Mouse (Mus musculus): Measurements from ENCODE around the gene Rsph1.
"Not testable (repeated sequence)": the region's sequence is repeated elsewhere in the genome, so short reads cannot be mapped to it uniquely, and the experiment has no call there.

Gene Rsph1

DNA sequence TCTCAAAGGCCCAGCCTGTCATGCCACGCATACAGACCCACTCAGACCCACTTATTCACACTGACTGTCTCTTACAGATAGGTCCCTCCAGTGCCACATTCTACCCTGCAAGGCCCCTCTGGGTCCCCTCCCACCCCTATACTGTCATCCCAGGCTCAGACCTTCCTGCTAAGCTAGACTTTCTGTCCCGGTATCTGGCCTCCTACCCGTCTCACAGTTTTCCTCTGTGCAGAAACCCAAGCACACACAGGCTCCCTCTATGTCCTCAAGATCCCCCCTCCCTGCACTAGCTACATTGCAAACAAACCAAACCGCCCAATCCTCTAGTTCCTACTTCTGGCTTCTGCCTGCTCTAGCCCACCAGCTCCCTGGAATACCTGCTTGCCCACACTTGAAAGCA lies 748 bp upstream of the Rsph1 start:
- no peak for DNase-seq (ENCODE audit: low read depth, low spot score)

DNA sequence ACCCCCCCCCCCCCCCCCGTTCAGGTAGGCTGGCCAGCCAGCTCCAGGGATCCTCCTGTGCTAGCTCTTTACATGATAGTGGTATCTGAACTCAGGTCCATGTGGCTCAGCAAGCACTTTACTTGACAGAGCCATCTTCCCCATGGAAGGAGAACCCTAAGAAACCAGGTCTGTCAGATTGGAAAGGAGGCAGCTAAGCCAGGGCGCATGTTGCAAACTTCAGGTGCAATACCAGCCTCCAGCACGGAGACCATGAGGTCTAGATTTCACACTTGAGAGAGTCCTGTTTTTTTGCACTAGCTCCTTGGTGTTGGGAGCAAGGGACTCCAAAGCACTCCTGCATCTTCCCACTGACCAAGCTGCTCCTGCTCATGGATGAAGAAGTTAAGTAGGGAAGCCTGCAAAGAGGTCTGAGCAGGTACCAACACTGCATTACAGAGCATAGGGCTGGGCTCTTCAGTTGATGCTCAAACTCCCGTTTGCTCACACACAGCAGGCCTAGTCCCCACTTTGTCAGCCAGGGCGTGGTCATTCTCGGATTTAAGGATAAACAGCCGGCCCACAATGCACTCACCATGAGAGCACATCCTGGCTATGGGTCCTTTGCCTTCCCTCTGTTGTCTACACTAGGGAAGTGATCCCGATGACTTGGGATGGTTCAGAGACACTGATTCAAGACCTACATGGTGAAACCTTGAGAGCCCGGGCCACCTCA lies 819 bp downstream of the Rsph1 start:
- DNase-seq (ENCODE audit: low read depth, low spot score), result no peak

DNA sequence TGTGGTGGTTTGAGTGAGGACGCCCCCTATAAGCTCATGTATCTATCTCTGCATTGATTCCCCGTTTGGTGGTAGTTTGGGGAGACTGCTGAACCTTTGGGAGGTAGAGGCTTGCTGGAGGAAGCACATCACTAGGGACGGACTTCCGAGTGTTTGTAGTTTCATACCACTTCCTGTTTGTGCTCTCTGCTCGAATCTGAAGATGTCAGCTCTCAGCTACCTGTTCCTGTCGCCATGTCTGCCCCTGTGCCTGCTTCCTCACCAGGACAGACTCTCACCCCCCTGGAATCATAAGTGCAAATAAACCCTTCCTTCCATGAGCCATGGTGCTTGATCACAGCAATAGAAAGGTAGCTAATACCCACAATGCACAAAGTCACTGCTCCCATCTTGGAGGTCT lies 2.0 kb downstream of the Rsph1 start:
- DNase-seq (ENCODE audit: low read depth, low spot score), result no peak

DNA sequence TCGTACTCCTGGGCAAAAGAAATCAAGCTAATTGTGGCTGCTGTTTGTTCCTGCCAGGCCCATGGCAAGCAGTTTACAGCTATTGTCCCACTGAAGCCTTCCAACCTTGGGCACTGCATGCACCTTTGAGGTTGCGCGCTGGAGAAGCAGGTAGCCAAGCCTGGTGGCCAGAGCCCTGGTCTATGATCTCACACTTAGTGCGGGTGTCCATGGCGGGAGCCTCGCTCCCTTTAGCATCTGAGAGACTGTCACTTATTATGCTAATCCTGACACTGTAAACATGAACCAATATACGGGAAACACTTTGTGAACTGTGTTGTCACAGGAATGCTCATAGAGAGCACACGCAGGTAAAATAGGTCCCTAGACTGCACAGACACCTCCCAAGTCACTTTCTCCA lies 3.6 kb downstream of the Rsph1 start:
- DNase-seq (ENCODE audit: low read depth, low spot score), result no peak

DNA sequence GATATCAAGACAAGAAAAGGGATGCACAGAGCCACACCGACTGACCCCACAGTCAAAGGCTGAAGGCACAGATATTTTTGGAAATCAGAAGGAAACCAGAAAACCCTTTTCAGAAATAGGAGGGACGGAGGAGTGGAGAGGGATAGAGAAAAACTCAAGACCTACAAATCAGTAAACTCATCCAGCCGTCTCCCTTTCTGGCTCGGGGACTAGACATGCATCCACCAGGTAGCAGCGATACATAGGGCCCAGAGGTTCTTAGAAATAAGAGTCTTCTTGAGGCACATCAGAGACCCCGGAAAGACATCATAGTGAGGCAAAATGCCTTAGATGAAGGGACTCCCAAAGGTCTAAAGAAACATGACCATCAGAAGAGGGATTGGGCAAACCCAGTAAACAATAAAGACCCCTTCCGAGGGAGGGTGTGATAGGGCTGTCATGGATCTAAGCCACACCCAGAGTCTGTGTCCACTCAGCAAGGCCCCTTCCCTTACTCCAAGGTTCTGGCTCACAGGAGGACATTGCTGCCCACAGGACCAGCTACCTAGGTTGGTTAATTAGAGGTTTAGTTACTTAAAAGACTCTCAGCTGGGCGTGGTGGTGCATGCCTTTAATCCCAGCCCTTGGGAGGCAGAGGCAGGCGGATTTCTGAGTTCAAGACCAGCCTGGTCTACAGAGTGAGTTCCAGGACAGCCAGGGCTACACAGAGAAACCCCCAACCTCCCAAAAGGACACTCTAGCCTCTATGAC lies 4.6 kb downstream of the Rsph1 start:
- DNase-seq (ENCODE audit: low read depth, low spot score), result no peak

DNA sequence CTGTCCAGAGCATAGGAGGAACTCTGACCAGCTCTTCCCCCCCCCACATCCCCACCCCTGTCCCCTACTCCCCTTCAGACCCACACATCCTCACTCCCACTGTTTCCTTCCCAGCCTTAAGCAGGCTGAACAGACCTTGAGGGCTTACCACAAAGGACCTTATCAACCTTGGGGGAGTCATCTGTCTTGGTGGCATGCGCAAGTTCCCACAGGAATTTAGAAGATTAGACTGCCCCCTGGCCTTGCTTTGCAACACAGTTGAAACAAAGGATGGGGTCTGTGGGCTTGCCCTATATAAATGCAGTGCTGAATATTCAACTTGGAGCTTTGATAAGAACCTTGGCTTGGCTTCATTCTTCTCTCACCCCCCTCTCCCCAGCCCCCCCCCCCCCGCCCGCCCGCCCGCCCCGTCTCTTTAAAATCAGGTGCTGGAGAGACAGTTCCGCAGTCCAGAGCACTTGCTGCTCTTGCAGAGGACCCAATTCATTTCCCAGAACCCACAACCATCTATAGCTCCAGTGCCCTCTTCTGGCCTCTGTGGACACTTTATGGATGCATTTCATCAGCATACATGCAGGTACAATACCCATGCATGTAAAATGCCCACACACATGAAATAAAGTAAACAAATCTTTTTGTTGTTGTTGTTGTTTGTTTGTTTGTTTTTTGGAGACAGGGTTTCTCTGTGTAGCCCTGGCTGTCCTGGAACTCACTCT lies 5.9 kb downstream of the Rsph1 start:
- DNase-seq (ENCODE audit: low read depth, low spot score), result no peak

DNA sequence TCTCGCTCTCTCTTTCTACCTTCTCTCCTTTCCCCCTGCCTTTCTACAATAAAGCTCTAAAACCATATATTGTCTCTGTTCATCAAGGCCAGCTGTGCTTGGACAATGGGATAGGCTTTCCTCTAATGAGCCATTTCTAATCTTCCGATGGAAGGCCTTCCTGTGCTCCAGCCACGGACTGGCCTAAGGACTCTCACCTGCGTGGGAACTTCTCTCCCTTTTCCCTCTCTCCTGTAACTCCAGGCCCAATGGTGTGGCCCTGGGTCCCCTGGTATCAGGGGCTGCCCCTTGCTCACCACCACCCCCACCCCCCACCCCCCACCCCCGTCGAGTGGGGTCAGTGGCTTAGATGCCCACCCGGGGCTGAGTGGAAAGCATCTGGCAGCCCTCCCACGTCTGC lies 6.4 kb downstream of the Rsph1 start:
- DNase-seq (ENCODE audit: low read depth, low spot score), result not testable (repeated sequence)

DNA sequence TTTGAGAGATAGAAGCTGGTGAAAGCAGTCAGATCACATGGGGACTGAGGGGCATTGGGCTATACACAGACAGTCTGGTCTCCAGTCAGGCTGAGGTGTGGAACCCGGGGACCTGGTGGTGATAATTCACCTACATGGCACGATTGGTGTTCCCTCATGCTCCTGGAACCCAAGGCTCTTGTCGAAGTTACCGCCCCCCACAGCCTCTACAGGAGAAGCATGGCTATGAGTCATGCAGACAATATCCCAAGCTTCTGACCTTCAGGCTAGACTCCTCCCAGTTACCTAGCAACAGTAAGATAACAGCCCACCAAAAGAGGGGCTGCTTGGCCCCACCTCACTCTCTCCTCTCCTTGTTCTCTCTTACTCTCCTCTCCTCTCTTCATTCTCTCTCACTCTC lies 6.9 kb downstream of the Rsph1 start:
- no peak for DNase-seq (ENCODE audit: low read depth, low spot score)

DNA sequence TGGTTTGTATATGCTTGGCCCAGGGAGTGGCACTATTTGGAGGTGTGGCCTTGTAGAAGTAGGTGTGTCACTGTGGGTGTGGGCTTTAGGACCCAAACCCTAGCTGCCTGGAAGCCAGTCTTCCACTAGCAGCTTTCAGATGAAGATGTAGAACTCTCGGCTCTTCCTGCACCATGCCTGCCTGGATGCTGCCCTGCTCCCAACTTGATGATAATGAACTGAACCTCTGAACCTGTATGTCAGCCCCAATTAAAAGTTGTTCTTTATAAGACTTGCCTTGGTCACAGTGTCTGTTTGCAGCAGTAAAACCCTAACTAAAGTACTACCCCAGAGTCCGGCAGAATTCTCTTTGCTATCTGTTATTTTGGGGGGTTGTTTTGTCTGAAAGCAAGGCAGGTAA lies 7.4 kb downstream of the Rsph1 start:
- no peak for DNase-seq (ENCODE audit: low read depth, low spot score)

DNA sequence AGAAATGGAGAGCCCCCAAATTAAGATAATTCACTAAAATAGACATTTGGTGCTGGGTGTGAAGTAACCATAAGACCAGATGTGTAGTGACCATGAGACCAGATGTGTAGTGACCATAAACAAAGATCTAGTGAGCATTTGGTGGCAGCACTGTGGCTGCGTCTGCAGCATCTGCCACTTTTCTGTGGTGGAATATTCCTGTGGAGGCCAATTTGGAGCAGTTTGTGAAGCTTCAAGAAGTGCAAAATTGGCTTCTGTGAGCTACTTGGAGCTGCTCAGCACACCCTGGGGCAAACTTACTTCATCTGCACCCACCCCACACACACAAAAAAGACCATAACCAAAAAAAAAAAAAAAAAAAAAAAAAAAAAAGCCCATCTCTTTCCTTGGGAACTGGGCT lies 9.2 kb downstream of the Rsph1 start:
- no peak for DNase-seq (ENCODE audit: low read depth, low spot score)

DNA sequence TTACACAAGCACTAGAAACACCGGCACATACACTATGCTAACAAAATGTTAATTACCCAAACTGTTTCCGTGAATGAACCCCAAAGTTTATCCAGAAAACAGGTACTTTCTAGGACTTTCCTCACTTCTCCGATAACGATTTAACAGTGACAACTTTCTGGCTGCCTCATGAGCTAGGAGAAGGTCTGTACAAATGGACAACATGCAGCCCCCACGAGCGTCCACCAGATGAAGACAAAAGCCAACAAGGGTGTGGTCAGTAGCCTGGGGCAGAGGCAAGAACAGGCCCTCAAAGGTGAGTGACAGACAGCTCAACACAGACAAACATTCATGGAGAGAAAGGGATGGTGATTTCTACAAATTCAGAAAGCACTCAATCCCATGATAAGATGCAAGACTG lies 9.6 kb downstream of the Rsph1 start:
- no peak for DNase-seq (ENCODE audit: low read depth, low spot score)

DNA sequence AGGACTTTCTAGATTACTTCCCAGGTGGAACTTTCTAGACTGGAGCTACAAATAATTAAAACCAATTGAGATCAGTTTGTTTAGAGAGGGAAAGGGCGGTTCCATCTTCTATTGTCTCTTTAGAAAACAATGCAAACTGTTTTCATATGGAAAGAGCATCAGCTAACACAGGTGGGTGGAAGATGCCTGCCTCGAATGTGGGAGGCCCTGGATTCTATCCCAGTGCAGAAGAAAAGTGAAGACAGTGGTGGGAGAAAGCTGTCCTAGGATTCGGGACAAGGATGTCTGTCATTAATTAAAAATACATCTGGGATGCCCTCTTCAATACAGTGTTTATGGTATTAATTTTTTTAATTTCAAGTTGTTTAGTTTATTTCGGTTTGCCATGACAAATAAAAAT lies 10.0 kb downstream of the Rsph1 start:
- DNase-seq (ENCODE audit: low read depth, low spot score), result no peak

DNA sequence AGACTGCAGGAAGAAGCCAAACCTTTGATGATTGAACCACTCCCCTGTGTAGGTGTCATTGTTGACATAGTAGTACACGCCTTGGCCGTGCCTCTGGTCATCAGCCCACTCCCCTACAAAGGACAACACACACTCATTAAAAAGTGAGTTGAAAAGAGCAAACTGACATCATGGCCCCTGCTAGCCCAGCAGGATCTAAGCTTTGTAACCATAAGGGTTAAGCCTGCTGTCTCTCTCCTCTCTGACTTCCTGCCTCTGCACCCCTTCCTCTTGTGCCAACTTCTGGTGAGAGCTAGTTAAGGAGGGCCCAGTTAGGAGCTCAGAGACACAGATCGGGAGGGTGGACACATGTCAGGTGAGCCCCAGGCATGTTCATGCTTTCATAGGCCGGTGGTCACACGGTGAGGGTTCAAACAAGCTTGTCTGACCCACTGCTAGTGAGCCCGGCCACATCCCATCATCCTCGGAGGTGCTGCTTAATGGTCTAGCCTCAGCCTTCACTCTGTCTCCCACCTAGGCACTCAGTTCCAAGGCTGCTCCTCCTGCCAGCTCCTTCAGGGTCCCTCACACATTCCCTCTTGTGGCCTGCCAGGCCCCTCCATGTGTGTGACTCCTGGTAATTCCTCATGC lies 10.7 kb downstream of the Rsph1 start:
- no peak for DNase-seq (ENCODE audit: low read depth, low spot score)

DNA sequence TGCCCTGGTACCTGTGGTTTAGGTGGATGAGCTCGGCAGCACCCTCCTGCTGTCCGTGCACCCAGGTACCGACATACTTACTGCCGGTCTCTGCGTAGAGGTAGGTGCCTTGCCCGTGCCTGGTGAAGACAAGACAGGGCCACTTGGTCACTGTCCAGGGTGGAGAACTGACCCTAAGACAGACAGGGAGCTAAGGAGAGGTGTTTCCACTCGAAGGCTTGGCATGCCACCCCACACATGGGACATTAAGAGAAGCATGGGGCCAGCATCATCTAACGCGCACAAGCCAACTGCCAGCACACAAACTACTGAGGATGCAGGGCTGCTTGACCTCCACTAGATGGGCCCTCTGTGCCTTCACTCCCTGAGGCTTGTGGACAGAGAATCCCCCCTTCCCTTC lies 11.4 kb downstream of the Rsph1 start:
- DNase-seq (ENCODE audit: low read depth, low spot score), result no peak

DNA sequence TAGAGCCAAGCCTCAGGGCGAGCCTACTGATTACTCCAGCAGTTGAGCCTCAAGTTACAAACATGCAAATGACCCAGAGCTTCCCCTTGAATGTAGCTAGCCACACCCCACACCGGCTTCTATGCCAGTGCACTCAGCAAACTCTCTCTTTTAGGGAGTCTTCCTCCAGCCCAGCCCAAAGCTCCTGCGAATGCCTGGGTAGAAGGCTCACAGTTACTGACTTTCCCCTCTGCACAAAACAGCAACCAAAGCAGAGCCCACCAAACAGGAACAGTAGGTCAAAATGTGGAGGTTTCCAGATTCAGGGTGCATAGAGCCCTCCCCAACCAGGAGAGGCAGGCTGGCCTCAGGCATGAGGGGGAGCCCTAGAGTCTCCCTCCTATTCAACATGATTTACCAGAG lies 12.0 kb downstream of the Rsph1 start:
- DNase-seq (ENCODE audit: low read depth, low spot score), result no peak

DNA sequence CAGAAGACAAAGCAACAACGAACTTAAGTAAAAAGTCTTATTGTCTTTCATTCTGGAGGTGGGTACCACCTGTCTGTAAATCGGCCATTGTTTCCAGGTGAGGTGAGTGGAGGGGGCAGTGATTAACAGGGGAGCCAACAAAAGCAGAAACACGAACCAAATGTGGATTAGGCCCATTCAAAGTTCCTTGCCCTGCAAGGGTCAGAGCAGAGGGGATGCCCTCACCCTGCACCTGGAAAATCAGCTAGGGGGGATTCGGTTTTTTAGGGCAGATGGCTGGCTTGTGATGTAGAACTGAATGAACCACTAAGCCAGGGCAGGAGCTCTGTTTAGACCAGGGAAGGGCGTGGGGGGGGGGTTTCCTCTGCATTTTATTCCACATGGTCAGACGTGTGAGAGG lies 12.8 kb downstream of the Rsph1 start:
- no peak for DNase-seq (ENCODE audit: low read depth, low spot score)

DNA sequence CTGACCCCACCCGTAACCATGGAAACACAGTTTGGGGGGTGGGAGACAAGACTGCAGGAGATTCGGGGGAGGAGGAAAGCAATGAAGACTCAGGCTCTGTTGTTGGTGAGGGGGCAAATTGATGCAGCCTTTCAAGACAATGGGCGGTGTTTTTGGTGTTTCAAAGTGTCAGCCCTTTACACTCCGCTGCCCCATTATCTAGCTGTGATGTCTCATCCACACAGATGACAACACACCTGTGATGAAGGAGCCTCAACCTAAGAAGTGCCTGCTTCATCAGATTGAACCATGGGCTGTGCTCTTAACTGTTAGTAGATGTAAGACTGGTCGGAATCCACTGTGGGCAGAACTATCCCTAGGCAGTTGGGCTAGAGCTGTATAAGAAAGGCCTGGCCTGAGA lies 13.4 kb downstream of the Rsph1 start:
- no peak for DNase-seq (ENCODE audit: low read depth, low spot score)

DNA sequence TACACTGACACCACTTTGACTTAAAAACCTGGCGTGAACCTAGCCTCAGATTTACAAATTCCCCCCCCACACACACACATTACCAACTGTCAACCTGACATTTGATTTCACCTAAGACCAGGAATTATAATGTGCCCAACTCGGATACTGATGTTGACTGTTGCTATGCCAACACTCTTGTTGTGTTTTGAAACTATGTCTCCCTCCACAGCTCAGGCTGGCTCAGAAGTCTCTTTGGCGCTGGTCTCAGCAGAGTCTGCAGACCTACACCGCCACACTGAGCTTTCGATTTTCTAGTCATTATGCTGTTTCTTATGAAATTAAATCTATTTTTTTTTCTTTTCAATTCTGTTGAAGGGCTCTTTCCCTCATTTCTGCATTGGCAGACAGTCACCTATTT lies 14.5 kb downstream of the Rsph1 start:
- DNase-seq (ENCODE audit: low read depth, low spot score), result no peak

DNA sequence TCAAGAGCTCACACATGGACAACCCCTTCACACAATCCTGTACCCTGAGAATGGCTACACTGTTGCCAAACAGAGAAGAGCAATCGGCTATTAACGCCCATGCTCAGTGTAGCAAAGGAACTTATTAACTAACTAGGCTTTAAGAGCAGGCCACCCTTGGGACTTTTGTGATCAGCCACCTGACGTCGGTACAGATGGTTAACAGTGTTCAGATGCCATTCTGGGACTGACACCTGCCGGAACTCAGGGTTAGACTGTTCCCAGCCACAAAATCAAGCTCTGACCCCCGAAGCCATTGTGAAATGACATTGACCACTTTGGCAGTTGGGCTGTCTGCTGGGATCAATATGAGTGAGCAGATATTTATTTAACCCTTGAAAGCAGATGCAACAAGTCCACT lies 15.8 kb downstream of the Rsph1 start:
- no peak for DNase-seq (ENCODE audit: low read depth, low spot score)

DNA sequence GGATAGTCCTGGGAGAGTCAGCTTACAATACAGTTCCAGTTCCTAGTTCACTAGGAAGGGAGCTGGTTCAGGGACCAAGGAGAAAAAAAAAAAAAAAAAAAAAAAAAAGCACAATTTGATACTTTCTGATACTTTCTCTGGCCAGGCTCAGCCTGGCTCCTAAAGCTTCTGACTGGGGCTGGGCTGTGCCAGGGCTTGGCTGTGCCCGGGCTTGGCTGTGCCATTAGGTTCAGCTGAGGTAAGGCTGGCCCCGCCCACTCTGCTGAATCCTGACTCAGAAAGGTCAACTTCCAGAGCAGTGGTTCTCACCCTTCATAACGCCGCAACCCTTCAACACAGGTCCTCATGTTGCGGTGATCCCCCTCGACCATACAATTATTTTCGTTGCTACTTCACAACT lies 16.8 kb downstream of the Rsph1 start:
- DNase-seq (ENCODE audit: low read depth, low spot score), result no peak

DNA sequence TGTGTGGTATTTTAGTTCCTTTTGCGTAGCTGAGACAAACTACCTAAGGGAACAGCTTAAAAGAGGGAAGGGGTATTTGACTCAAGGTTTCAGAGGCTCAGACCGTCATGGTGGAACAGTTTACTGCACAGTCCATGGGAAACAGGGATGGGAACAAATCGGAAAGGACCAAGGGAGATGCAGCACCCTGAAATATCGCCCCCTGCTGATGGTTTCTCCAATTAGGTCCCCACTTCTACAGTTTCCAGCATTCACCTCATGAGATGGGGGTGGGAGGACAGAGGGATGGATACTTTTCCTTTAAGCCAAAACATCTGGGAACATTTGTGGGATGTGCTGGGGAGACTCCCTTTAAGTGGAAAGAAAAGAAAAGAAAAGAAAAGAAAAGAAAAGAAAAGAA lies 17.4 kb downstream of the Rsph1 start:
- DNase-seq (ENCODE audit: low read depth, low spot score), result no peak

DNA sequence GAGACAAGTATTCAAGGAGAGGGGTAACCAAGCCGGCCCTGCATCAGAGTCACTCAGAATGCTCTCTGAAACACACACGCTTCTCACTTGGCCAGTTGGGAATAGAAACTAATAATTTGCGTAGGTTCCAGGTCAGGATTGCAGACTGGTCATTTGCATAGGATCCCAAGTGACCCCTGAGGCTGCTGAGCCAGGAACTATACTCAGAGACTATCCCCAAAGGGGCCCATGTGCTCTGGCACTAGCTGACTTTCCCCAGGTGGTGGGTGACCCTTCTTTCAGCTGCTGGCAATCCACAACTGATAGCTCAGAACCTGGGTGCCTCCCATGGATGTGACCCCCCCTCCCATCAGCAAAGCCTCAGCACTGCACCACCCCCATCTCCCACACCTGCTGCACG lies 18.0 kb downstream of the Rsph1 start:
- no peak for DNase-seq (ENCODE audit: low read depth, low spot score)
